Mouse (Mus musculus) adipocyte (in vitro differentiated cells): ENCODE measurements around the gene Gsta3.
A peak's percentile ranks its signal among the peaks of the same experiment; 100 is the strongest.

ENCODE experiments used
- DNase-seq: peaks from one replicate; pipeline ENCODE4 v3.0.0-alpha.2; 2016; ENCODE audit warnings: low spot score

The Gsta3 gene

DNA sequence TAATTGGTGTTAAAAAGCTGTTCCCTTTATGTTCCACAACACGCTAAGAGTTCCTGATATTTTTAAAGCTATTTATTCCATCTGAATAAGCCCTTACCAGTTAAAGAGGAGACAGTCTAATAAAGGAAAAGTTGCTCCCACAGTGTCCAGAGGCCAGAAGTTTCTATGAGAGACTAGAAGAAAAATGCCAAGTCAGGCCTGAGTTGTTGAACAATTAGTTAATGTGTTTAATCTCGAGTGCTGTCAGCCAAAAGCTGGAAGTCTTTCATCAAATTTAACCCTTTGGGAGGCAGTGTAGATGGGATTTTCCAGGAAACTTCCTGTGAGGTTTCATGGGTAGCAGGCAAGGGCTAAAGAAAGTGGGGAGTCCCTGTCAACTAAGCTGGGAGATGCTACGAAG, 59.4 kb downstream of the Gsta3 start:
- no peak for DNase-seq

DNA sequence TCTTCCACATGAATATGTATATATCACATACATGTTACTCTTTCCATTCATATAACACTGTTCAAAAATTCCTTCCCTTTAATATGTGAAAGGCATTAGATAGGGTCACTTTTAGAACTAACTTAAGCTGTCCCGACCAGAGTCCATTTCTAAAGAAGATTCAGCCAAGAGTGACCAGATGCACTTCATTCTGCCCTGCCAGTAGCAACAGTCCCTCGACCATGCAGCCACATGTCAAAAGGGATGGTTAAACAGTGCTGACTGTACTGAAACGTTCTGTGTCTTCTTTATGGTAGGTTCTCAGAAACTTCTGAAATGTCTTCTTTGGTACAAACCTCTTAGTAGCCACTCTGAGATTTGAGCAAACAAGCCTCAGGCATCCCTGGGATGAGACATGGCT, 61.3 kb downstream of the Gsta3 start:
- DNase-seq = no peak

GRCm38 (mm10) chr1:21304174-21304573, 63.8 kb downstream of the Gsta3 start:
- DNase-seq = no peak

DNA sequence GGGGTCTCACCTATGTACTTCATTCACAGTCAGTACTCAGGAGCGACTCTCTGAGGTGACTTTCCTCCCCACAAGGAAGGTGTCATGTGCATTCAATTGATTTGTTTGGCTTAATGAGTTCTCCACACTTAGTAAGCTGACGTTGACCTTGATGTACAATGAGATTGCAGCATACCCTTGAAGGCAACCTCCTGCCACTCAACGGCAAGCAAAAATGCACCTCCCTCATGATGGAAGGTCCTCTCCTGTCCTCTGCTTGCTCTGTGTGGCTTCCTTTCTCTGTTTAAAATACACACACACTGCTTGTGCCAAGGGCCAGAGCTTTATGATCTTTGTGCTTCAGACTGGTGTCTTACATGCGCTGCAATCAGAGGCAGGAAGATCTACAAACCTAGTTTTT, 64.3 kb downstream of the Gsta3 start:
- no peak for DNase-seq

- peak; percentile 37 for DNase-seq
These were observed 65.1 kb downstream of the Gsta3 start for GRCm38 (mm10) chr1:21305443-21305842.

DNA sequence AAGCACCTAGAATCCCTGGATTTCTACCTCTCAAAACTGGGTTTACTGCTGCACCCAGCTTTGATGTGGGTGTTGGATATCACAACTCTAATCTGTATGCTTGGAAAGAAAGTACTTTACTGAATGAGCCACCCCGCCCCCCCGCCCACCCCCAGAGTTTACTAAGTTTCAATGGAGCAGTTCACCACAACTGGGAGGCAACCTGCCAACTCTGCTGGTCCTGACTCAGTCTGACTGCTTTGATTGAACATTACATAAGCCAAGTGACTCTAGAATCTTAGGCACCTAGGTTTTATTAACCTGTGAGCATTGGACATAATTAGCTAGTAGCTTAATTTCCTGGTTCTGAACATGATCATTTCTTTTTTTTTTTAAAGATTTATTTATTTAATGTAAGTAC, 73.9 kb downstream of the Gsta3 start:
- DNase-seq = no peak
